Mouse (Mus musculus) heart, postnatal 0 days (tissue): ENCODE measurements at regions not wholly inside any gene's neighbourhood (a gene's known extent, or its start where the extent isn't known, plus 50 kb on each side); places are given as distances from the start of the nearest gene placed in this dataset.

ENCODE experiments used
- CTCF ChIP-seq: IDR thresholded peaks from 2 replicates; pipeline ENCODE4 v1.5.1; 2016; ENCODE audit warnings: antibody characterized with exemption, control low read depth, low read depth
- EP300 ChIP-seq: IDR thresholded peaks from 2 replicates; pipeline ENCODE4 v1.6.1; 2016; ENCODE audit warnings: antibody characterized with exemption, low read depth

DNA sequence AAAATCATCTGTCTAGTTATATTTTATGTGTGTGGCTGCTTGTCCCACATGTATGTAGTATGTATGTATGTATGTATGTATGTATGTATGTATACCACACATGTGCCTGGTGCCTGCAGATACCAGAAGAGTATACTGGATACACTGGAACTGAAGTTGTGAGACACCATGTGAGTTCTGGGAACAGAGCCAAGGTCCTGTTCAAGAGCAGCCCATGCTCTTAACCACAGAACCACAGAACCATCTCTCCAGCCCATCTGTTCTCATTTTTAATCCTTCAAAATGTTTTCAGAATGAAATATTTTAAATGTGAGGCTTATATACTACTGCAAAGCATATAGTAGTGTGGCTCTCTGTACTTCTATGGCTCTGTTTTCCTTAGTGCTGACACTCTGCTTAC, 379.3 kb upstream of the Rgs17 start:
- TF ChIP-seq EP300 (no peak), CTCF (no peak)
